Mouse (Mus musculus): ENCODE data around the gene Kat8. TPM values are rescaled to one million over a fixed set of nuclear protein-coding genes. Genes with fewer than 3 reads are reported as not detected.

The Kat8 gene
- polyA plus RNA-seq, 1 experiment from 2014 or later = 51.1 TPM

- WGBS = 80% methylated on average over 6 of the region's 6 CpGs
- Histone ChIP-seq H3K4me2 (ENCODE audit: low read length) (no peak within 1 kb of the TSS), H3K27ac (ENCODE audit: low read depth, low read length) (no peak within 1 kb of the TSS), H3K27me3 (replicated peaks; ENCODE audit: control insufficient read depth, insufficient read depth, low read length) (peaks cover 12% of the 10 kb centered on the region), H3K9ac (ENCODE audit: low read length) (no peak within 1 kb of the TSS), H3K9me3 (replicated peaks; ENCODE audit: control insufficient read depth, low read length) (no peaks in the 10 kb centered on the region), H3K4me3 (ENCODE audit: low read depth, low read length) (no peak within 1 kb of the TSS), H3K4me1 (ENCODE audit: control insufficient read depth, insufficient read depth, low read length) (no peaks in the 10 kb centered on the region), H3K36me3 (ENCODE audit: control insufficient read depth, insufficient read depth, low read length) (no peaks in the 10 kb centered on the region)
- ATAC-seq (no peak), DNase-seq (ENCODE audit: low spot score) (no peak)
Observed at GRCm38 (mm10) chr7:127946470-127947023, 34.2 kb downstream of the Kat8 start, which contains the start of gene Prss36. TSS of gene Prss36 (minus strand) at chr7:127946725.

GRCm38 (mm10) chr7:127952864-127953581, 40.7 kb downstream of the Kat8 start:
- H3K9ac ChIP-seq (ENCODE audit: low read length) = no peak overlapping the region
- no peaks in the 10 kb centered on the region for H3K9me3 ChIP-seq (replicated peaks; ENCODE audit: control insufficient read depth, low read length)
- DNase-seq (ENCODE audit: low spot score) = no peak
- H3K4me3 ChIP-seq (ENCODE audit: low read depth, low read length) = no peak overlapping the region
- 55% methylated on average over 13 of the region's 13 CpGs for WGBS
- H3K27me3 ChIP-seq (replicated peaks; ENCODE audit: control insufficient read depth, insufficient read depth, low read length) = no peaks in the 10 kb centered on the region
- no peak overlapping the region for H3K27ac ChIP-seq (ENCODE audit: low read depth, low read length)
- no peak overlapping the region for H3K4me2 ChIP-seq (ENCODE audit: low read length)
- H3K4me1 ChIP-seq (ENCODE audit: control insufficient read depth, insufficient read depth, low read length) = no peaks in the 10 kb centered on the region
- H3K36me3 ChIP-seq (ENCODE audit: control insufficient read depth, insufficient read depth, low read length) = no peaks in the 10 kb centered on the region
- ATAC-seq = no peak

GRCm38 (mm10) chr7:127959364-127959763, 47.0 kb downstream of the Kat8 start:
- DNase-seq (ENCODE audit: low spot score) (no peak), ATAC-seq (no peak)
- Histone ChIP-seq H3K4me2 (ENCODE audit: low read length) (no peak overlapping the region), H3K4me1 (ENCODE audit: control insufficient read depth, insufficient read depth, low read length) (no peaks in the 10 kb centered on the region), H3K9ac (ENCODE audit: low read length) (no peak overlapping the region), H3K27me3 (replicated peaks; ENCODE audit: control insufficient read depth, insufficient read depth, low read length) (no peaks in the 10 kb centered on the region), H3K27ac (ENCODE audit: low read depth, low read length) (no peak overlapping the region), H3K9me3 (replicated peaks; ENCODE audit: control insufficient read depth, low read length) (no peaks in the 10 kb centered on the region), H3K4me3 (ENCODE audit: low read depth, low read length) (no peak overlapping the region), H3K36me3 (ENCODE audit: control insufficient read depth, insufficient read depth, low read length) (no peaks in the 10 kb centered on the region)
- 60% methylated on average over 5 of the region's 5 CpGs for WGBS

GRCm38 (mm10) chr7:127966371-127966918, 54.1 kb downstream of the Kat8 start:
- DNase-seq (ENCODE audit: low spot score) (no peak), ATAC-seq (no peak)
- Histone ChIP-seq H3K4me2 (ENCODE audit: low read length) (peak overlapping the region; percentile 78), H3K27me3 (replicated peaks; ENCODE audit: control insufficient read depth, insufficient read depth, low read length) (no peaks in the 10 kb centered on the region), H3K9ac (ENCODE audit: low read length) (peak overlapping the region; percentile 89), H3K4me3 (ENCODE audit: low read depth, low read length) (peak overlapping the region; percentile 72), H3K4me1 (ENCODE audit: control insufficient read depth, insufficient read depth, low read length) (peaks cover 18% of the 10 kb centered on the region), H3K9me3 (replicated peaks; ENCODE audit: control insufficient read depth, low read length) (no peaks in the 10 kb centered on the region), H3K36me3 (ENCODE audit: control insufficient read depth, insufficient read depth, low read length) (peaks cover 22% of the 10 kb centered on the region), H3K27ac (ENCODE audit: low read depth, low read length) (peak overlapping the region; percentile 90)
- WGBS = 12% methylated on average over 10 of the region's 10 CpGs

- H3K27me3 ChIP-seq (replicated peaks; ENCODE audit: control insufficient read depth, insufficient read depth, low read length) = no peaks in the 10 kb centered on the region
- WGBS = under 1% methylated on average over 90 of the region's 92 CpGs
- peak; percentile 94 for ATAC-seq
- H3K9ac ChIP-seq (ENCODE audit: low read length) = peak within 1 kb of the TSS; percentile 89
- DNase-seq (ENCODE audit: low spot score) = peak; percentile 95
- H3K27ac ChIP-seq (ENCODE audit: low read depth, low read length) = peak within 1 kb of the TSS; percentile 90
- peak within 1 kb of the TSS; percentile 93 for H3K4me2 ChIP-seq (ENCODE audit: low read length)
- peaks cover 18% of the 10 kb centered on the region for H3K4me1 ChIP-seq (ENCODE audit: control insufficient read depth, insufficient read depth, low read length)
- H3K36me3 ChIP-seq (ENCODE audit: control insufficient read depth, insufficient read depth, low read length) = peaks cover 30% of the 10 kb centered on the region
- no peaks in the 10 kb centered on the region for H3K9me3 ChIP-seq (replicated peaks; ENCODE audit: control insufficient read depth, low read length)
- peak within 1 kb of the TSS; percentile 72 for H3K4me3 ChIP-seq (ENCODE audit: low read depth, low read length)
Observed at GRCm38 (mm10) chr7:127967004-127967921, 54.9 kb downstream of the Kat8 start, which contains the start of gene Fus. TSS of gene Fus (plus strand) at chr7:127967457.

GRCm38 (mm10) chr7:127967922-127968828, 55.9 kb downstream of the Kat8 start:
- DNase-seq (ENCODE audit: low spot score) (peak; percentile 69), ATAC-seq (peak; percentile 37)
- Histone ChIP-seq H3K27ac (ENCODE audit: low read depth, low read length) (peak overlapping the region; percentile 90), H3K9ac (ENCODE audit: low read length) (peak overlapping the region; percentile 89), H3K27me3 (replicated peaks; ENCODE audit: control insufficient read depth, insufficient read depth, low read length) (no peaks in the 10 kb centered on the region), H3K4me1 (ENCODE audit: control insufficient read depth, insufficient read depth, low read length) (peaks cover 18% of the 10 kb centered on the region), H3K4me2 (ENCODE audit: low read length) (peak overlapping the region; percentile 93), H3K36me3 (ENCODE audit: control insufficient read depth, insufficient read depth, low read length) (peaks cover 40% of the 10 kb centered on the region), H3K4me3 (ENCODE audit: low read depth, low read length) (peak overlapping the region; percentile 72), H3K9me3 (replicated peaks; ENCODE audit: control insufficient read depth, low read length) (no peaks in the 10 kb centered on the region)
- under 1% methylated on average over 40 of the region's 42 CpGs for WGBS

GRCm38 (mm10) chr7:127974413-127974930, 62.2 kb downstream of the Kat8 start:
- no peak overlapping the region for H3K4me3 ChIP-seq (ENCODE audit: low read depth, low read length)
- H3K4me2 ChIP-seq (ENCODE audit: low read length) = no peak overlapping the region
- H3K4me1 ChIP-seq (ENCODE audit: control insufficient read depth, insufficient read depth, low read length) = peaks cover 7% of the 10 kb centered on the region
- peaks cover 97% of the 10 kb centered on the region for H3K36me3 ChIP-seq (ENCODE audit: control insufficient read depth, insufficient read depth, low read length)
- DNase-seq (ENCODE audit: low spot score) (no peak), ATAC-seq (no peak)
- H3K9me3 ChIP-seq (replicated peaks; ENCODE audit: control insufficient read depth, low read length) = no peaks in the 10 kb centered on the region
- H3K9ac ChIP-seq (ENCODE audit: low read length) = no peak overlapping the region
- 75% methylated on average over 2 of the region's 2 CpGs for WGBS
- H3K27ac ChIP-seq (ENCODE audit: low read depth, low read length) = no peak overlapping the region
- H3K27me3 ChIP-seq (replicated peaks; ENCODE audit: control insufficient read depth, insufficient read depth, low read length) = no peaks in the 10 kb centered on the region
